15 mouse cellular contexts compared by ENCODE assay signal in the genomic region with DNA sequence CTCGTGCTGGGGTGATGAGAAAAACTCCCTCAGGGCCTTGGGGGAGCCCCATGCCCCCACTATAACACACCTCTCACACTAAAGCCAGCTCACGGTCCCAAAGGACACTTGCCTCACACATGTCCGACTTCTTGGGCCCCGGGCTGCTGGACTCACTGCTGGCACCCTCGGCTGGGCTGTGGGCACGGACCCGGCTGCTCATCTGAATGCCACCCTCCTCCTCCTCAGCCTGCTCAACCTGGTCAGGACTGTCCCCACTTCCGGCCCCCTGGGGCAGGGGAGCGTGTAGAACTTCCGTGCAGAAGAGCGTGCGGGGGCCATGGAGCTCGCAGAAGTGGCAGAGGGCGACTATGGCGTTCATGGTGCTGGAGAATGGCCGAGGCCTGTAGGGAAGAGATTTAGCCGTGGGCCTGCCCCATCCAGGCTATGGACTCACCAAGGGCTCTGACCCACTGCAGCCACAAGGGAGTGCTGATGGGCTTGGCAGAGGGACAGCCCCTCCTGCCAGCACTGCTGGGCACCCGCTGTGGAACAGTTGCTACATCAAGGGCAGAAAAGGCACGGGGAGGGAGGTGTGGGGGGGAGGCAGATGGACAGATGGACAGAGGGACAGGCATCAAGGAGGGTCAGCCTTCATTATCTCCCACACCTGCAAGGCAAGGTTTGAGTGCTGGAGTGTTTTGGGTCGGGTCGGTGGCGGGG. TPM values are rescaled to one million over a fixed set of nuclear protein-coding genes. Genes with fewer than 3 reads are reported as not detected.
A peak's percentile ranks its signal among the peaks of the same experiment; 100 is the strongest.
DNase-seq lines count a peak whose midpoint lies in the region; ATAC-seq and TF ChIP-seq lines count a peak whose summit lies in the region.
"Had no signal": no experiment of that assay in that cellular context is flagged by ENCODE, and none has a peak within 500 bp of the region (broad histone marks: within the 10 kb centered on the region; RNA-seq: fewer than 3 reads in every experiment).

No protein-coding gene starts in this region.

- H3K4me3 ChIP-seq in kidney, adult 2 months (ENCODE audit: insufficient read depth, low read depth, low read length), result no peak overlapping the region
- H3K4me3 ChIP-seq in kidney, embryonic 16.5 days (ENCODE audit: low read length), result no peak overlapping the region
- H3K4me3 ChIP-seq in limb, embryonic 12.5 days (replicated peaks), result no peak overlapping the region
- H3K4me3 ChIP-seq: midbrain, embryonic 12.5 days; neural tube, embryonic 12.5 days had no signal

- H3K4me2 ChIP-seq in kidney, embryonic 16.5 days (replicated peaks; ENCODE audit: low read depth, low read length), result no peak overlapping the region
- no peak overlapping the region for H3K4me2 ChIP-seq in limb, embryonic 12.5 days
- H3K4me2 ChIP-seq: midbrain, embryonic 12.5 days; neural tube, embryonic 12.5 days had no signal

- no peak for TF ChIP-seq POLR2A in kidney, adult 2 months (IDR thresholded peaks at IDR 0.05; ENCODE audit: low read depth, low read length)

- no peaks in the 10 kb centered on the region for H3K9me3 ChIP-seq in kidney, embryonic 16.5 days (ENCODE audit: low read length)
- no peaks in the 10 kb centered on the region for H3K9me3 ChIP-seq in limb, embryonic 12.5 days
- H3K9me3 ChIP-seq: midbrain, embryonic 12.5 days; neural tube, embryonic 12.5 days had no signal

- H3K4me1 ChIP-seq in kidney, adult 2 months (ENCODE audit: control insufficient read depth, insufficient read depth, low read length), result peaks cover 9% of the 10 kb centered on the region; the same call in 1 of the 2 replicates
- H3K4me1 ChIP-seq in kidney, embryonic 16.5 days (ENCODE audit: insufficient read depth, low read length), result peaks cover 8% of the 10 kb centered on the region
- H3K4me1 ChIP-seq in limb, embryonic 12.5 days (replicated peaks), result peaks cover 11% of the 10 kb centered on the region

- H3K36me3 ChIP-seq in kidney, adult 2 months (ENCODE audit: control insufficient read depth, insufficient read depth, low read length), result peaks cover 4% of the 10 kb centered on the region
- peaks cover 67% of the 10 kb centered on the region for H3K36me3 ChIP-seq in kidney, embryonic 16.5 days (ENCODE audit: insufficient read depth, low read length)
- H3K36me3 ChIP-seq in limb, embryonic 12.5 days, result peaks cover 83% of the 10 kb centered on the region

- peak; percentile 50 for DNase-seq in adrenal gland, adult 2 months
- DNase-seq in adrenal gland, adult 18-20 months (ENCODE audit: low spot score in 2 of 2), result no peak
- no peak for DNase-seq in kidney, adult 2 months
- DNase-seq in cerebellum, adult 9-11 months, result peak; percentile 87
- DNase-seq in spleen, postnatal 4 days (ENCODE audit: low spot score in 2 of 2), result no peak
- no peak for DNase-seq in layer of hippocampus, postnatal 14 days (ENCODE audit: low spot score in 2 of 2)
- DNase-seq: kidney, postnatal 10 days; layer of hippocampus, postnatal 36 days; liver; lung, postnatal 14 days had no signal

- no peak overlapping the region for H3K27ac ChIP-seq in kidney, adult 2 months (ENCODE audit: insufficient read depth, low read depth, low read length)
- no peak overlapping the region for H3K27ac ChIP-seq in kidney, embryonic 16.5 days (ENCODE audit: low read length)
- peak overlapping the region; percentile 17; the same call in 1 of the 2 replicates for H3K27ac ChIP-seq in limb, embryonic 12.5 days
- H3K27ac ChIP-seq: midbrain, embryonic 12.5 days; neural tube, embryonic 12.5 days had no signal

- TF ChIP-seq CTCF in kidney, adult 2 months (conservative IDR thresholded peaks at IDR 0.05; ENCODE audit: insufficient read depth, insufficient read length, low read depth, low read length), result 0 out of 2 replicates have a peak, but pooled peaks have one; percentile 4

- H3K27me3 ChIP-seq in kidney, adult 2 months (replicated peaks; ENCODE audit: control insufficient read depth, insufficient read depth, low read length), result no peaks in the 10 kb centered on the region
- no peaks in the 10 kb centered on the region for H3K27me3 ChIP-seq in kidney, embryonic 16.5 days (ENCODE audit: insufficient read depth, low read length)
- H3K27me3 ChIP-seq in limb, embryonic 12.5 days, result no peaks in the 10 kb centered on the region
- H3K27me3 ChIP-seq: midbrain, embryonic 12.5 days; neural tube, embryonic 12.5 days had no signal

- H3K9ac ChIP-seq in kidney, embryonic 16.5 days (replicated peaks; ENCODE audit: low read length), result no peak overlapping the region
- H3K9ac ChIP-seq in limb, embryonic 12.5 days (replicated peaks), result no peak overlapping the region
- H3K9ac ChIP-seq: midbrain, embryonic 12.5 days; neural tube, embryonic 12.5 days had no signal

- ATAC-seq in kidney, embryonic 16.5 days (ENCODE audit: low FRiP score, low TSS enrichment), result no peak
- ATAC-seq in limb, embryonic 12.5 days (ENCODE audit: insufficient number of reproducible peaks, insufficient read depth, low FRiP score, low TSS enrichment, low read depth), result no peak
- ATAC-seq: hindbrain, embryonic 16.5 days had no signal

- WGBS in kidney, adult 2 months, result 86% methylated on average over 22 of the region's 22 CpGs
- WGBS in kidney, embryonic 16.5 days, result 92% methylated on average over 22 of the region's 22 CpGs
- 92% methylated on average over 22 of the region's 22 CpGs for WGBS in limb, embryonic 12.5 days

RNA-seq across cellular contexts. Expression of a gene that starts 5.3 kb away (rescaled TPM):
- 10 to 100 TPM; 45.1 to 88.0 TPM for total RNA-seq in adrenal gland, adult 2 months (2021)
- 71.5 and 72.1 TPM in 2 replicates for polyA plus RNA-seq in adrenal gland, adult 2 months (2012; rRNA removed)
- total RNA-seq in adrenal gland, adult 18-20 months (2021), result 10 to 100 TPM; 85.5 to 99.0 TPM
- 45.6 and 48.9 TPM in 2 replicates for polyA plus RNA-seq in kidney, adult 2 months (2012; rRNA removed)
- 37.7 and 41.5 TPM in 2 replicates for polyA plus RNA-seq in kidney, embryonic 16.5 days (2015; fragmentation: Nextera tagmentation; extraction: Ambion mirVana)
- 37.4 and 37.5 TPM in 2 replicates for polyA plus RNA-seq in limb, embryonic 12.5 days (2016; fragmentation: Nextera tagmentation; extraction: Ambion mirVana)
- 10 to 100 TPM; 34.6 to 40.1 TPM for total RNA-seq in layer of hippocampus, postnatal 14 days (2021)

RNA-seq across cellular contexts. Expression of a gene that starts 17.1 kb away (rescaled TPM):
- 1 to 10 TPM; 1.7 to 2.6 TPM for total RNA-seq in adrenal gland, adult 2 months (2021)
- polyA plus RNA-seq in adrenal gland, adult 2 months (2012; rRNA removed), result 10.6 and 12.5 TPM in 2 replicates
- total RNA-seq in adrenal gland, adult 18-20 months (2021), result 1 to 10 TPM in 1 of 2 experiments, under 1 TPM in 1; 0.90 to 2.1 TPM
- polyA plus RNA-seq in kidney, adult 2 months (2012; rRNA removed), result 2.6 and 3.8 TPM in 2 replicates
- polyA plus RNA-seq in kidney, embryonic 16.5 days (2015; fragmentation: Nextera tagmentation; extraction: Ambion mirVana), result 5.8 and 6.6 TPM in 2 replicates
- polyA plus RNA-seq in limb, embryonic 12.5 days (2016; fragmentation: Nextera tagmentation; extraction: Ambion mirVana), result 4.5 and 4.7 TPM in 2 replicates
- total RNA-seq in layer of hippocampus, postnatal 14 days (2021), result under 1 TPM; 0.91 to 0.92 TPM

RNA-seq across cellular contexts. Expression of a gene that starts 34.7 kb away (rescaled TPM):
- total RNA-seq in adrenal gland, adult 2 months (2021), result 10 to 100 TPM; 27.2 to 33.0 TPM
- 48.2 and 51.1 TPM in 2 replicates for polyA plus RNA-seq in adrenal gland, adult 2 months (2012; rRNA removed)
- total RNA-seq in adrenal gland, adult 18-20 months (2021), result 10 to 100 TPM; 27.7 to 29.9 TPM
- polyA plus RNA-seq in kidney, adult 2 months (2012; rRNA removed), result 36.2 and 39.3 TPM in 2 replicates
- polyA plus RNA-seq in kidney, embryonic 16.5 days (2015; fragmentation: Nextera tagmentation; extraction: Ambion mirVana), result 44.4 and 46.3 TPM in 2 replicates
- polyA plus RNA-seq in limb, embryonic 12.5 days (2016; fragmentation: Nextera tagmentation; extraction: Ambion mirVana), result 36.8 and 39.8 TPM in 2 replicates
- 10 to 100 TPM; 60.5 to 63.3 TPM for total RNA-seq in layer of hippocampus, postnatal 14 days (2021)

RNA-seq across cellular contexts. Expression of a gene that starts 35.1 kb away (rescaled TPM):
- total RNA-seq in adrenal gland, adult 2 months (2021), result 100 to 1,000 TPM in 1 of 2 experiments, 10 to 100 TPM in 1; 91.3 to 109 TPM
- 16.7 and 18.2 TPM in 2 replicates for polyA plus RNA-seq in adrenal gland, adult 2 months (2012; rRNA removed)
- total RNA-seq in adrenal gland, adult 18-20 months (2021), result 10 to 100 TPM; 81.4 to 86.3 TPM
- 19.7 and 22.7 TPM in 2 replicates for polyA plus RNA-seq in kidney, adult 2 months (2012; rRNA removed)
- polyA plus RNA-seq in kidney, embryonic 16.5 days (2015; fragmentation: Nextera tagmentation; extraction: Ambion mirVana), result 215 and 224 TPM in 2 replicates
- polyA plus RNA-seq in limb, embryonic 12.5 days (2016; fragmentation: Nextera tagmentation; extraction: Ambion mirVana), result 224 and 232 TPM in 2 replicates
- 10 to 100 TPM; 69.7 to 72.3 TPM for total RNA-seq in layer of hippocampus, postnatal 14 days (2021)

Comparison
In these comparisons a context has a peak if more than half of its experiments do, and no peak if none do; other contexts are left out.
1. DNase-seq: peak in adrenal gland, adult 2 months (single experiment) and cerebellum, adult 9-11 months (single experiment); none in adrenal gland, adult 18-20 months (0 of 2), kidney, adult 2 months (single experiment), spleen, postnatal 4 days (0 of 2) and layer of hippocampus, postnatal 14 days (0 of 2).